Mouse (Mus musculus) heart, embryonic 11.5 days (tissue): ENCODE data around the gene Dock1. TPM values are rescaled to one million over a fixed set of nuclear protein-coding genes. Genes with fewer than 3 reads are reported as not detected.

Experiments
- ATAC-seq: fragments of 200-750 bp; cut with Nextera tagmentation; replicated peaks from 2 replicates; pipeline ENCODE4 v1.8.0; 2017; ENCODE audit warnings: moderate library complexity; ENCODE audit not compliant: insufficient number of reproducible peaks, low FRiP score, low TSS enrichment
- H3K27ac ChIP-seq: fragments of 300-500 bp; sonication (generic); 2 replicates; pipeline ENCODE4 v1.5.1; 2014; ENCODE audit warnings: mild to moderate bottlenecking, low read depth, low read length
- H3K27me3 ChIP-seq: fragments of 300-500 bp; sonication (generic); 2 replicates; pipeline ENCODE4 v1.6.1; 2014; ENCODE audit warnings: mild to moderate bottlenecking, low read length, mixed read lengths; ENCODE audit not compliant: control insufficient read depth, insufficient read depth
- H3K36me3 ChIP-seq: fragments of 300-500 bp; sonication (generic); 2 replicates; pipeline ENCODE4 v1.6.1; 2014; ENCODE audit warnings: mild to moderate bottlenecking, low read length, moderate library complexity, mixed read lengths; ENCODE audit not compliant: control insufficient read depth, insufficient read depth
- H3K4me1 ChIP-seq: fragments of 300-500 bp; sonication (generic); 2 replicates; pipeline ENCODE4 v1.6.1; 2014; ENCODE audit warnings: low read length; ENCODE audit not compliant: control insufficient read depth, insufficient read depth
- H3K4me2 ChIP-seq: fragments of 300-500 bp; sonication (generic); 2 replicates; pipeline ENCODE4 v1.6.1; 2014; ENCODE audit warnings: mild to moderate bottlenecking, moderate library complexity
- H3K4me3 ChIP-seq: fragments of 300-500 bp; sonication (generic); 2 replicates; pipeline ENCODE4 v1.5.1; 2014; ENCODE audit warnings: low read depth, low read length
- H3K9ac ChIP-seq: fragments of 300-500 bp; sonication (generic); 2 replicates; pipeline ENCODE4 v1.6.1; 2014; ENCODE audit warnings: mild to moderate bottlenecking, low read depth, low read length, moderate library complexity
- H3K9me3 ChIP-seq: fragments of 300-500 bp; sonication (generic); replicated peaks from 2 replicates; pipeline ENCODE4 v1.6.1; 2016; ENCODE audit warnings: low read length; ENCODE audit not compliant: control insufficient read depth
- WGBS: fragments of 180-500 bp; shearing (Covaris S2); extraction: QIAGEN DNeasy Blood & Tissue Kit; methylation state at CpG from one replicate; pipeline ENCODE4 v1.1.7; 2014; ENCODE audit not compliant: insufficient replicate concordance; 5-methylcytosine and 5-hydroxymethylcytosine counted together
- polyA plus RNA-seq: library from polyadenylated mRNA; unstranded; fragments of >200 nt; fragmentation: Nextera tagmentation; extraction: Ambion mirVana; gene quantifications from 2 replicates; pipeline ENCODE4 v1.2.1, GENCODE M21; 2014

The Dock1 gene
- polyA plus RNA-seq, 1 experiment from 2014 or later: 26.0 TPM

- ATAC-seq: no peak
- Histone ChIP-seq H3K27ac (no peak overlapping the region), H3K4me3 (no peak overlapping the region), H3K4me2 (no peak overlapping the region), H3K9ac (no peak overlapping the region), H3K36me3 (no peaks in the 10 kb centered on the region), H3K27me3 (no peaks in the 10 kb centered on the region), H3K4me1 (peaks cover 18% of the 10 kb centered on the region), H3K9me3 (no peaks in the 10 kb centered on the region)
- 80% methylated on average over 12 of the region's 12 CpGs for WGBS
Measured at GRCm38 (mm10) chr7:135134619-135135018, 464.2 kb downstream of the Dock1 start.

GRCm38 (mm10) chr7:135139153-135139612, 468.7 kb downstream of the Dock1 start:
- no peak overlapping the region for H3K4me3 ChIP-seq
- 36% methylated on average over 5 of the region's 5 CpGs for WGBS

GRCm38 (mm10) chr7:135144731-135145130, 474.3 kb downstream of the Dock1 start:
- H3K4me2 ChIP-seq: no peak overlapping the region
- H3K4me1 ChIP-seq: no peaks in the 10 kb centered on the region
- 90% methylated on average over 4 of the region's 4 CpGs for WGBS
- H3K9me3 ChIP-seq: no peaks in the 10 kb centered on the region
- no peak for ATAC-seq
- no peak overlapping the region for H3K9ac ChIP-seq
- no peak overlapping the region for H3K27ac ChIP-seq
- no peak overlapping the region for H3K4me3 ChIP-seq
- H3K27me3 ChIP-seq: no peaks in the 10 kb centered on the region
- peaks cover 8% of the 10 kb centered on the region; the same call in 1 of the 2 replicates for H3K36me3 ChIP-seq

More at GRCm38 (mm10) chr7:135139153-135139612, 468.7 kb downstream of the Dock1 start:
- Histone ChIP-seq H3K27ac (no peak overlapping the region), H3K4me2 (no peak overlapping the region), H3K27me3 (no peaks in the 10 kb centered on the region), H3K9ac (no peak overlapping the region), H3K9me3 (no peaks in the 10 kb centered on the region), H3K4me1 (peaks cover 18% of the 10 kb centered on the region), H3K36me3 (no peaks in the 10 kb centered on the region)
- no peak for ATAC-seq

GRCm38 (mm10) chr7:135150926-135151325, 480.5 kb downstream of the Dock1 start:
- H3K4me2 ChIP-seq: no peak overlapping the region
- no peaks in the 10 kb centered on the region for H3K4me1 ChIP-seq
- H3K4me3 ChIP-seq: no peak overlapping the region
- H3K36me3 ChIP-seq: peaks cover 5% of the 10 kb centered on the region; the same call in 1 of the 2 replicates
- no peaks in the 10 kb centered on the region for H3K27me3 ChIP-seq
- no peak overlapping the region for H3K9ac ChIP-seq
- no peak for ATAC-seq
- H3K27ac ChIP-seq: no peak overlapping the region
- WGBS: 81% methylated on average over 2 of the region's 2 CpGs
- no peaks in the 10 kb centered on the region for H3K9me3 ChIP-seq

GRCm38 (mm10) chr7:135157571-135157970, 487.1 kb downstream of the Dock1 start:
- no peaks in the 10 kb centered on the region for H3K4me1 ChIP-seq
- no peaks in the 10 kb centered on the region for H3K27me3 ChIP-seq
- H3K9me3 ChIP-seq: no peaks in the 10 kb centered on the region
- no peak for ATAC-seq
- no peak overlapping the region for H3K4me2 ChIP-seq
- 0 out of 2 replicates have a peak, but pooled peaks cover 2% of the 10 kb centered on the region for H3K36me3 ChIP-seq
- no peak overlapping the region for H3K9ac ChIP-seq
- WGBS: 82% methylated on average over 5 of the region's 5 CpGs
- no peak overlapping the region for H3K4me3 ChIP-seq
- no peak overlapping the region for H3K27ac ChIP-seq

- 90% methylated on average over 10 of the region's 10 CpGs for WGBS
- Histone ChIP-seq H3K27ac (no peak overlapping the region), H3K4me3 (no peak overlapping the region), H3K9me3 (no peaks in the 10 kb centered on the region), H3K36me3 (0 out of 2 replicates have a peak, but pooled peaks cover 2% of the 10 kb centered on the region), H3K9ac (no peak overlapping the region), H3K27me3 (no peaks in the 10 kb centered on the region), H3K4me2 (no peak overlapping the region), H3K4me1 (no peaks in the 10 kb centered on the region)
- ATAC-seq: no peak
Measured at GRCm38 (mm10) chr7:135158381-135158780, 487.9 kb downstream of the Dock1 start.

- Histone ChIP-seq H3K4me2 (no peak overlapping the region), H3K9ac (no peak overlapping the region), H3K36me3 (0 out of 2 replicates have a peak, but pooled peaks cover 2% of the 10 kb centered on the region), H3K27me3 (no peaks in the 10 kb centered on the region), H3K4me1 (no peaks in the 10 kb centered on the region), H3K9me3 (no peaks in the 10 kb centered on the region), H3K4me3 (no peak overlapping the region), H3K27ac (no peak overlapping the region)
- no peak for ATAC-seq
- WGBS: 88% methylated on average over 4 of the region's 4 CpGs
Measured at GRCm38 (mm10) chr7:135159606-135160005, 489.2 kb downstream of the Dock1 start.

GRCm38 (mm10) chr7:135165155-135165554, 494.7 kb downstream of the Dock1 start:
- Histone ChIP-seq H3K4me2 (no peak overlapping the region), H3K4me3 (no peak overlapping the region), H3K27ac (no peak overlapping the region), H3K27me3 (no peaks in the 10 kb centered on the region), H3K4me1 (no peaks in the 10 kb centered on the region), H3K9ac (no peak overlapping the region), H3K9me3 (no peaks in the 10 kb centered on the region), H3K36me3 (0 out of 2 replicates have a peak, but pooled peaks cover 3% of the 10 kb centered on the region)
- ATAC-seq: no peak
- 20% methylated on average over 3 of the region's 3 CpGs for WGBS

- ATAC-seq: no peak
- no peak overlapping the region for H3K27ac ChIP-seq
Measured at GRCm38 (mm10) chr7:135169936-135170335, 499.5 kb downstream of the Dock1 start.

More at GRCm38 (mm10) chr7:135169936-135170335, 499.5 kb downstream of the Dock1 start:
- no peaks in the 10 kb centered on the region for H3K4me1 ChIP-seq
- no peak overlapping the region for H3K4me2 ChIP-seq
- H3K9me3 ChIP-seq: no peaks in the 10 kb centered on the region
- H3K36me3 ChIP-seq: peaks cover 3% of the 10 kb centered on the region; the same call in 1 of the 2 replicates
- WGBS: 73% methylated on average over 4 of the region's 4 CpGs
- H3K27me3 ChIP-seq: no peaks in the 10 kb centered on the region
- no peak overlapping the region for H3K9ac ChIP-seq
- H3K4me3 ChIP-seq: no peak overlapping the region
